Mouse (Mus musculus) bone marrow macrophage, adult 2 months (primary cell): ENCODE results near the gene Ldhal6b. TPM values are rescaled to one million over a fixed set of nuclear protein-coding genes. Genes with fewer than 3 reads are reported as not detected.

Experiments used
- H3K27ac ChIP-seq: 2 replicates; pipeline ENCODE4 v1.5.1; 2012; ENCODE audit warnings: low read depth, low read length; ENCODE audit not compliant: insufficient read depth
- H3K4me1 ChIP-seq: 2 replicates; pipeline ENCODE4 v1.6.1; 2012; ENCODE audit warnings: low read length; ENCODE audit not compliant: control insufficient read depth, insufficient read depth
- H3K4me3 ChIP-seq: 2 replicates; pipeline ENCODE4 v1.5.1; 2012; ENCODE audit warnings: mild to moderate bottlenecking, low read length, moderate library complexity; ENCODE audit not compliant: insufficient read depth
- CTCF ChIP-seq: IDR thresholded peaks from 2 replicates; pipeline ENCODE4 v1.5.1; 2012; ENCODE audit warnings: low read depth, mild to moderate bottlenecking, low read length, moderate library complexity
- POLR2A ChIP-seq: IDR thresholded peaks from 2 replicates; pipeline ENCODE4 v1.6.1; 2012; ENCODE audit warnings: mild to moderate bottlenecking, low read depth, low read length, borderline replicate concordance
- polyA plus RNA-seq: library from polyadenylated mRNA; stranded (reverse); fragments of >200 nt; gene quantifications from 2 replicates; pipeline ENCODE4 v1.2.4, GENCODE M21; 2012; ENCODE audit not compliant: missing spikeins, insufficient read depth, insufficient read length

Gene Ldhal6b
- polyA plus RNA-seq, 1 experiment = 1.4 TPM

DNA sequence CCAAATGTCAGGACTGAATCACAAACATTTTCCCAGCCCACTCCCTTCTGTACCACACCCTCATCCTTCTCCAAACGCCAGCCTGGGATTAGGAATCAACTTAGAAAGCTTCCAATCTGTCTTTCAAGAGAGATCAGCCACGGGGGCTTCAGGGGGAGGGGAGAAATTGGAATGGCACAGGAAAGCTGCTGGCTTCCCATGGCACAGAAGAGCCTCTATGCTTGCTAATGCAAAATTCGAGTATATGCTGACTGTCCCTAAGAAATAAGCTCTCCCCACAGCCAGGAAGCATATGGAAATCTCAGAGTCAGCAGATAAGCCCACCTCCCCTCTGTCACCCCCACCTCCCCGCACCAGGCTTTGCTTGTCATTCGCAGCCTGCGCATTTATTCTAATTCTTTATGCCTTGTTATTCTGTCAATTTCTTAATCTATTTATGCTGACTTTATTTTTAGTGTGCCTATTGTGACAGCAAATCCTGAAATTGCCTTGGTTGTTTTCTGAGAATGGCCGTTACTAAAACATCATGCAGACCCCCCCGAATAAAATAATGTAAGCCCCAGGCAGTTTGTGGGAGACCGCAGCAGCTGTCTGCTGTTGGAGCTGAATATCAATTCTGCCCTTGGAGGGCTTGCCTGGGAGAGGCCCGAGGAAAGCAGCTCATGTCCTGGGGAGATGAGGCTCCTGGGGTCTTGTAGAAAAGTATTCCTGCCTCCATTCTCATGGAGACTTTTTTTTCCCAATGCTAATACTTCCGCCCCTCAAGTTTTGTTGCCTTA lies 41.2 kb downstream of the Ldhal6b start:
- TF ChIP-seq POLR2A (no peak), CTCF (no peak)
- H3K4me1 ChIP-seq = no peaks in the 10 kb centered on the region
- H3K4me3 ChIP-seq = no peak overlapping the region
- no peak overlapping the region for H3K27ac ChIP-seq

DNA sequence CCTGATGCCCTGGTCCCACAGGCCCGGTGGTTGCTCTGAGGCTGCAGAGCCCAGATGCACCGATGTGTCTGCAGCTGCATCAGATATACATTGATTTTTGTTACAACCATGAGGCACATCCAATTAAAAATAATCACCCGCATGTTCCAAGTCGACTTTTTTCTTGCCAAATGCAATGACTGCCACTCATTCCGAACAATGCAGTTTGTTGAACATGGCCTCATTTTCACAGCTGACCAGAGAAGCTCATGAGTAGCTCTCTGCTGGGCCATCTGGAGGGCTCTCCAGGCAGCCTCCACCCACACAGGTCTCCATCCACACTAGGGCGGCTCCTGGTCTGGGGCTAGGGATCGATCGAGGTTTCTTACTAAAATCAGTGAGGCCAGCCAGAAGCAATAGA lies 45.6 kb downstream of the Ldhal6b start:
- Histone ChIP-seq H3K4me1 (no peaks in the 10 kb centered on the region), H3K4me3 (no peak overlapping the region), H3K27ac (no peak overlapping the region)
- no peak for TF ChIP-seq POLR2A
- TF ChIP-seq CTCF = no peak

DNA sequence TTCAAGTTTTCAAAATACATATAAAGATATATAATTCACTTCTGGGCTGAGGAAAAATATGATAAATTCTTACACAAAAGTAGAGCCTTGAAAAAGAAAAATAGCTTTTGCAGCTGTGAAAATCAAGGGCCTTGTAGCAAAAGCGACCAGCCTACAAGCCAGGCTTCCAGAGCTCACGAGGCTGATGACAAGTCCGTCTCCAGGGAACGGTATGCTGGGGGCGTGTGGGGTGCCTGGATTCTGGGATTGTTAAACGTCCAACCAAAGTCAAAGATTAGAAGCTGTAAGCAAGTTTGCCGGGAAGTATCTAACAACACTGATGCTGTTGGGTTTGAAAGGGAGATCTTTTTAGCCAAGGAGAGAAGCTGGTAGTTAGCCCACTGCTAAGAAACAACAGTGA lies 47.0 kb downstream of the Ldhal6b start:
- H3K27ac ChIP-seq = no peak overlapping the region
- no peak overlapping the region for H3K4me3 ChIP-seq
- TF ChIP-seq POLR2A (no peak), CTCF (no peak)
- no peaks in the 10 kb centered on the region for H3K4me1 ChIP-seq

DNA sequence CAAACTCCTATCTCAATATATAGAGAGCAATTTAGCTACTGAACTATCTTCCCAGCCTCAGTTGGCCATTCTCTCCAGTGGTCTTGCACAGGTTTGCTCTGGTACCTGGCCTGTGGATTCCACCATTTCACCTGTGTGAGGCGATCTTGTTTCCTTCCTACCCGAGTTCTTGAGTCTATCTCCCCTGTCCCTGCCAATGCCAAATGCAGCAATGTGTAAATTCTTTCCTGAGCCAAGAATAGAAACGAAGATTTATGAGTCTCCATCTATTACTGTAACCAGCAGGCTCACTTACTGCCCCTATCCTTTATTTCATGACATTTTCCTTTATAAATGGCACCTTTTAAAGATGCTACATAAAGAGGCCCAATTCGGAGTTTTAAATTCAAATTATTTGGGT lies 47.5 kb downstream of the Ldhal6b start:
- no peak overlapping the region for H3K27ac ChIP-seq
- no peaks in the 10 kb centered on the region for H3K4me1 ChIP-seq
- H3K4me3 ChIP-seq = no peak overlapping the region
- TF ChIP-seq CTCF = no peak

Other genes starting within 250 kb of the Ldhal6b start
- 72.7 and 74.3 TPM in 2 replicates for gene Tmem242, start 21.5 kb upstream of the Ldhal6b start, polyA plus RNA-seq
- 47.0 and 49.1 TPM in 2 replicates for gene Zdhhc14, start 73.8 kb upstream of the Ldhal6b start, polyA plus RNA-seq